Mouse (Mus musculus): Measurements from ENCODE around the gene Mapk9.

The Mapk9 gene

DNA sequence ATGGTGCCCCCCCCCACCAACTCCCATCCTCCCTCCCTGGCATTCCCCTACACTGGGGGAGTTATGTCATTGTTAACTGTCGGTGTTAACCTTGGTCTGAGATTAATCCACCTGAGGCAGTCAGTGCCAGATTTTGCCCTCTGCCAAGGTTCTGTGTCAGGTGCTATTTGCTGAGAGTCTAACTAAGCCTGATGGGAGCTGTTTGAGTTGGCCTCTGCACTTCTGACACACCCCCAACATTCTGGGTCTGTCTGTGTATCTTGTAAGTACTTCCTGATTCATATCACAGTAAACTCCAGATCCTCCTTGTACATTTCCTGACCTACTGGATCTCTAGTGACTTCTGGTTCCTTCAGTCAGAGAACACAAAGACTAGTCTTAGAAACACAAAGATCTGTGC is 5.9 kb upstream of the Mapk9 start:
- DNase-seq (ENCODE audit: low spot score), result peak; percentile 34

DNA sequence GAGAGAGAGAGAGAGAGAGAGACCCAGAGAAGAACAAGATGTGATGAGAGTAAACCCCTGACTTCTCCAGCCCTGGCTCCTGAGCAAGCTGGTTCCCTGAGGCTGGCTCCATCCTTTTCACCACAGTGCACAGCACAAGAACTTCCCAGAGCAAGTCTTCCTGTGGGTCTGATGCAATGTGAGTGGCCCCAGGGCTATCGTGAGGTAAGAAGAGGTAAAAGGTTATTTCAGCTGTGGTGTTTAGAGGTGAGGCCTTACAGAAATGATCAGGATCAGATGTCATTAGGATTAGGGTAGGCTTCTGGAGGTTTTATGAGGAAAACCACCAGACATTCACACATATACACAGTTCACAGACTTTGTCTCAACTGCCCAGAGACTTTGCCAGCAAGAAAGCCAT is 4.7 kb upstream of the Mapk9 start:
- DNase-seq (ENCODE audit: low spot score), result no peak

DNA sequence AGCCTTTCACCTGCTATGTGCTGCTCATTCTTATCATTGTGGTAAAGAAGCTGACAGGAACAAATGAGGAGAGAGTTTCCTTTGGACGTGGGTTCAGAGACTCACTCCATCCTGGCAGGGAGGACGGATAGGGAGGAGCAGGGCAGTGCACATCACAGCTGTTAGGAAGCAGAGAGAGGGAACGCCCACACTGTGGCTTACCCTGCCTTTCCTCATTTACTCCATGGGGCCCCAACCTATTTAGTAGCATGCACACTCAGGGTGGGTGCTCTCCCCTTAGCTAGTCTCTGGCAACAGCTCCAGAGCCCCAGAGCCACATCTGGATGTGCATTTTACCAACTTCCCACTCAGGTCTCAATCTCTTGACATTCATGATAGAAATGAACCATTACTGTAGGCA is 3.8 kb upstream of the Mapk9 start:
- no peak for DNase-seq (ENCODE audit: low spot score)

DNA sequence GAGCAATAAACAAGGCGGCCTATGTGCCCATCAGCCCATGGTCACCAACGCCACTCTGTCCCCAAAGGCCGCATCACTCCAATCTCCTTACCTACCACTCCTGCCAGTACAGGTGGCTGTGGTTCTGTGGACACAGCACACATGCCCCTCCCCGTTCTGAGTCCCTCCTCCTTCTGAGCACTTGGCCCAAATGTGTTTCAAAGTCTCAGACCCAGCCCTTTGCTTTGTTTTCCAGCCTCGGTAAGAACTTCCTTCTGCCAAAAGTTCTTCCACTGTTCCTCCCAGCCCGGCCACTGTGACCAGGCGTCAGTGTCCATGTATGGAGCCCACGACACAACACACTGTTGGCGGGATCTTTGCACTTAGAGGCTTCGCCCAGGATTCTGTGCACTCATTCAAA is 2.2 kb upstream of the Mapk9 start:
- DNase-seq (ENCODE audit: low spot score), result no peak

DNA sequence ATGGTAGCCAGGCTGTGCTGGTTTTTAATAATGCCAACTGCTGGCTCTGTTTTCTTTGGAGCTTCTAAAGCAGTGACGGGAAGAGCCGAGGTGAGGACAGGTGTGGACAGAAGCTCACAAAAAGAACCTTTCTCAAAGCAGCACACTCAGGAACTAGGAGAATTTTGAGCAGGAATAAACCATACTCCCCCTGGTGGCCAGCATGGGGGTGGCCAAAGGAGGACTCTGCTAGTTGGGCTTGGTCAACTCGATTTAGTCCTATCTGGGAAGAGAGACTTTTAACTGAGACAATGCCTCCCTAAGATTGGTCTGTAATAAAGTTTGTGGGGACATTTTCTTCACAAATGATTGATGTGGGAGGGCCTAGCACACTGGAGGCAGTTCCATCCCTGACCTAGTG is 1.6 kb upstream of the Mapk9 start:
- DNase-seq (ENCODE audit: low spot score), result peak; percentile 75

DNA sequence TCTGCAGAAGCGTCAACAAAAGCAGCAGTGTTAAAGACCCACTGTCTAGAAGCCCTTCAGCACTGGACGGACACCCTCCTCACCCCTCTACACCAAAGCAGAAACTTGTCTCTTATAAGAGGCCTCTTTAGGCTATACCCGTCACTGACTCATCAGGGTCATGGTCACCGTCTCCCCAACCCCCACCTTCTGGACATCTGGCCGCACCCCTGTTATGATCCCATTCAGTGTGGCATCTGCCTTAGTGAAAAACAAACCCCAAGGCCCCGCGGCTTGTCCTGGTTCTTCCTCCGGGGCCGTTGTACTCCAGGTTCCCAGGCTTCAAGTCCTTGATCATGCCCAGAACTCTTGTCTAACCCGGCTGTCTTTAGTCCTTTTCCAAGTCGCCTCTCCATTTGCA is 593 bp upstream of the Mapk9 start:
- DNase-seq (ENCODE audit: low spot score), result no peak

DNA sequence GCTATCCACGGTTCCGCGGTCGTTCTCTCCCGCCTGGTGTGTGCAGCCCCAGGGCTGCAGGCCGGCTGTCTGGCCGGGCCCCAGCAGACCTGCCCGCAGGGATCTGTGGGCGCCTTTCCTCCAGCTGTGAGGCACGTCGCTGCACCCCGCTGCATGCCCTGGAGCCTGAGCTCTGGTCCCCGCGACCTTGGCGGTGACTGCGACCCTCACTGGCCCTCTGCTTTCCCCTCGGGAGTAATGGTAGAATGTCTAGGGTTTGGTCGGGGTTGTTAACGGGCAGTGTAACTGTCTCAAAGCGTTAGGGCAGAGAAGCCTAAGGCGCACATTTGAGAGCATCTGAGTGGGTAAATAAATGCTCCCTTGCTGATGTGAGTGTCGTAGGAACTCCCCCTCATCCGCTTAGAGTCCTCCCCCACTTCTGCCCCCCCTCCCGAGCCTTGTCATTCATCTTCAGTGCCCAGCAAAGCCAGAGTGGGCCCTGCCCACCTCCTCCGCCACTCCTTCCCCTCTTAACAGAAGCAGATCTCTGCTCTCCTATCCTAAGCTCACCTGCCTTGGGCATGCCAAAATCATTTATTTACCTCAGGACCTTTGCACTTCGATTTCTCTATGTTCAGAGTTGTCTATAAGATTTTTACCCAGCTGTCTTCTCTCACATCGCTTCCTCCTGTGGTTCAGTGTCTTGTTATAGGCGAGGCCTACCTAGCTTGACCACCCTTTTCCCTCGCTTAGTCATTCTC is 690 bp downstream of the Mapk9 start:
- no peak for DNase-seq (ENCODE audit: low spot score)

DNA sequence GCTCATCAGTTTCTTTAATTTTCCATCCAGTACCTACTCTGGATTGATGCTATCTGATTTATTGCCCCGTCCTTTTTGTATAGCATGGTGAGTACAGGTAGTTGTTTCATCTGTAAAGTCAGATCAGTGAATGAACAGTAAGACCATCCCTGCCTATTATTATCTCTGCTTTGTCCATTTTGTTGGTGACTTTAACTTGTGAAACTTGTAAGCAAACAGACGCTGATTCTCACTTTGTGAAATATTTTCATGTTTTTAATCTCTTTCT is 1.2 kb downstream of the Mapk9 start:
- DNase-seq (ENCODE audit: low spot score), result no peak

DNA sequence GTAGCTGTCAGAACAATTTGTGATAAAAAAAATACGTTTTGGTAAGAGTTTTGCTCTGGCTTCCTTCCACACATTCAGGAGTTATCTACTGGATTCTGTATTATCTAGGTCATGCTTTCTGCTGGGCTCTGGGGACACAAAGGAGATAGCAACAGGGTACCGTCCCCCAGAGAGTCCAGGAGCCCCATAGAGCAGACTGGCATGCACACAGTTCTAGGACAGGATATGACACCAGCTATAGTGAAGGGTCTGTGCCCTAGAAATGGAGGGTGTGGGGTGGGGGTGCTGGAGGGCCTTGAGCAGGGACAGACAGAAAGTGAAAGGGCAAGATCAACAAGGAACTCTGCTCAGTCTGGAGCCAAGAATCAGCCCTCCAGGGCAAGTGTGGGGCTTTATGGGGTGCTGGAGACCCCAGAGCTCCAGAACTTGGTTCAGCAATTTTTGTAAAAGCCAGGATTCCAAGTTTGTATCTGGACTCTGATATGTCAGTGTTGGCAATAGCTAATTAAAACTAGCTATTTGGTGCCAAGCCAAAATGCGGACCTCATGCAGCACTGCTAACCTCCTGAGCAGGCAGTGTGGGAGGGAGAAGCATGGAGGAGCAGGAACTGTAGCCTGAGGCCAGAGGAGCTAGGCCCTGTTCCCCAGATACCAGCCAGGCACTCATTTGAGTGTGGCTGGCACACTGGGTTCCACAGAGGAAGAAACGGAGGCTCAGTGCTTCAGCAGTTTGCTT is 1.7 kb downstream of the Mapk9 start:
- DNase-seq (ENCODE audit: low spot score), result peak; percentile 22

DNA sequence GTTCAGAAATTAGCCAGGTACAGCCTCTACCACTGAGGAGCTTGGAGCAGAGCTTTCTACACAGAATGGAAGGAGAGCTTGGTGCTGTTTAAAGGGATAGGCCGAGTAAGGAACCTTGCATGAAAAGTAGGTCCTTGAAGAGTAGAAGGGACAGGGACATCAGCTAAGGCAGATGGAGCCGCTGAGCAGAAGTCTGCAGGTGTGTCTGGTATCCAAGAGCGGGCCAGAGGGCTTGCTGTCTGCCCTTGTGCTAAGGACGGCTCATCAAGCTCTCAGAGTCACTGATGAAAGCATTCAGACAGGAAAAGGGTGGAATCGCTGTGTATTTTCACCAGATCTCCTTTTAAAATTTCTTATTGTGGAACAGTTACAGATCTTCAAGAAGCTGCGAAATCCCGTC is 3.8 kb downstream of the Mapk9 start:
- no peak for DNase-seq (ENCODE audit: low spot score)

DNA sequence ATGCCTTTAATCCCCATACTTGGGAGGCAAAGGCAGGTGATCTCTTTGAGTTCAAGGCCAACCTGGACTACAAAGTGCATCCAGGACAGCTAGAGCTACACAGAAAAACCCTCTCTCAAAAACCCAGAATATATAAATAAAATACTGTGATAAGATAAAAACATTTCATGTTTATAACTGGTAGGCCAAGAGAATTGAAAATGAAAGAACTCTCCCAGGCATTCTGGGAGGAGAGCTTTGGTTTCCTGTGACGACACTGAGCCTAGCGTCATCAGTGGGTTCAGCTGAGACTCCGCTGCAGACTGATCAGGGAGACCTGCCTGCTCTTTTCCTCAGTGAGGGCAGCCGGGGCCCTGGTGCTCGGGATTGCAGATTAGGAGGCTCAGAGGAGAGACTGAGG is 8.6 kb downstream of the Mapk9 start:
- no peak for DNase-seq (ENCODE audit: low spot score)

DNA sequence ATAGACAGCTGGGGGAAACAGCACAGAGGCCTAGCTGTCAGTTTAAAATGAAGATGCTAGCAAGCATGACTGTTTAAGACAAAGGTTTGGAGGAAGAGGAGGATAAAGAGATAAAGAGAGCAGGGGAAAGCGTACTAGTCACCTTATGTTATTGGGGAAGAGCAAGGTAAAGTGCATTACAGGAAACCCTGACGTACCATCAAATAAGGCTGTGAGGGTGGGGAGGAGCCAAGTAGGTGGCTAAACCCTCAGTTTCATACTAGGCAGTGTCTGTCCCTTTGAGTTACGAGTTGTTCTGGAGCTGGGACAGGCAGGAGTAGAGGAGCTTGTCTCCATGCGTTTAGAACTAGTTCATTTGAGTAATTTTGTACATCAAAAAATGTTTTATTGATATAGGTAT is 14.6 kb downstream of the Mapk9 start:
- DNase-seq (ENCODE audit: low spot score), result no peak

DNA sequence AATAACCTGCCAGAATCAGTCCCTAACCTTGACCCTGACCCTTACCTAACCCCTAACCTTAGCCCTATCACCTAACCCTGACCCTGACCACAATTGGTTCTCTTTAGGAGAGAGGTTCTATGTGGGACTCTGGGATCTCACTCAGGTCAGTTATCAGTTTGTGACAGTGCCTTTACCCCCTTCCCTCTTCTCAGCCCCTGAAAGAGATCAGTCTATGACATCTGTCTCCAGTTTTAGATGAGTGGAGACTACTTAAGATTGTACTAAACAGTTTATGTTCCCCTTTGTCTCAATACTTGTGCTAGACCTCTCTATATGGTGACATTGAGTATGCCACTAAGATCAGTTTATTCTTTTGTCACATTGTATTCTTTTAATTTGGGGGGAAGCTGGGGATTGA is 17.4 kb downstream of the Mapk9 start:
- no peak for DNase-seq (ENCODE audit: low spot score)

DNA sequence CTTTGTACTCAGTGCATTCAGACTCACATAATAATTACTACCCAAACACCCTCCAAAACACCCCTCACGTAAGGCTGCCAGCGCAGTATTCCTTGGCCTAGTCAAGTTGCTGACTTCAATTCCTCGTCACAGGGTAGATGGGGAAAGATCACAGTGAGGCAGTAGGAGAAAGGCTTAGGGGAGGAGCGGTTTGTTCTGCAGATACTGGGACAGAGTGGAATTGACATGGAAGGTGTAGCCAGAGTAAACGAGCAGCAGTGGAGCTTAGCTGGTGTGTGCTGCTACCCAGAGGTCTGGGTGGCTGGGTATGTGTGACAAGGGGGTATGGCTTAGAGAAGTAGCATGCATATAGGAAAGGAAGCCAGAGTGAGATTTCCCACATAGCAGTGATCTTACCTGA is 20.8 kb downstream of the Mapk9 start:
- DNase-seq (ENCODE audit: low spot score), result no peak

DNA sequence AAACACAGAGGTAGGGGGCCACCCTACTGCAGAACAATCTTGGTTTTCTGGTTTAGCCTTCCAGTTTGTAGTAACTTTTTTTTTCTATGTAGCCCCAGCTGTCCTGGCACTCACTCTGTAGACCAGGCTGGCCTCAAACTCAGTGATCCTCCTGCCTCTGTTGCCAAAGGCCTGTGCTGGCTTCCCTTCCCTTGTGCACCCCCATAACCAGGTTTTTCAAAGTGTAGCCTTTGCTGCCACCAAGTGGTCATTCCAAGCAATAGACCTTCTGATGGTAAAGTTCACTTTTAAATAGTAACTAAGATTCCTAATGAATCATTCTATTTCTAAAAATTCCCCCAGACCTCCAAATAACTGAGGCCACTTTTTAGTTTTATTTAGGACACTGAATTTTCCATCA is 23.2 kb downstream of the Mapk9 start:
- peak; percentile 43 for DNase-seq (ENCODE audit: low spot score)

DNA sequence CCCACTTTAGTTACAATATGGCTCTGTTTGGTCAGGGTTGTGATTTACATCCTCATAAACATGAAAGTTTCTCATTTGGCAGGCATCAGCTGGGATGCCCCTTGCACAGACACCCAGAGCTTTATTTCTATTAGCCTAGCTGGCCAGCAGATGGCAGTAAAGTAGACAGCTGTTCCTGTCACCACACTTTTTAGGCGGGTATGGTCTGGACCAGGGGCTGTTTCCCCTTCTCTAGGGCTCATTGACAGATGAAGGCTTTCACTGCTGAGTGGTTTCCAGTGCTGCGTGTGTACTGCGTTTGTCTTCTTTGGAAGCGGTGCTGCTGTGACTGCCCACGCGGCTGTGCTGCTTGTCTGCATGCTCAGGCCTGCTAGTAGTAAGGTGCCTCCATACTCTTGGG is 25.4 kb downstream of the Mapk9 start:
- DNase-seq (ENCODE audit: low spot score), result no peak

DNA sequence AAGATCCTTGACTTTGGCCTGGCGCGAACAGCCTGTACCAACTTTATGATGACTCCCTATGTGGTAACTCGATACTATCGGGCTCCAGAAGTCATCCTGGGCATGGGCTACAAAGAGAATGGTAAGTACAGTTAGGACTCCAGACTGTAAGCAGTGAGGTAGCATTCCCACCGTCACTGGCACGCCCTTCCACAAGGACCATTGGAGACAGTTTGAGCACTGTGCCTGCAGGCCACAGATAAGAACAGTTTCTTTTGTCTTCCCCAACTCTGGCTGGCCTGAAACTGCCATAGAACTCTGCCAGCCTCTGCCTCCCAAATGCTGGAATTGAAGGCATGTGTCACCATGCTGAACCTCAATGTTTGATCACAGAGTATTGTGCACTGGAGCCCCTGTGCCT is 26.2 kb downstream of the Mapk9 start:
- DNase-seq (ENCODE audit: low spot score), result no peak

DNA sequence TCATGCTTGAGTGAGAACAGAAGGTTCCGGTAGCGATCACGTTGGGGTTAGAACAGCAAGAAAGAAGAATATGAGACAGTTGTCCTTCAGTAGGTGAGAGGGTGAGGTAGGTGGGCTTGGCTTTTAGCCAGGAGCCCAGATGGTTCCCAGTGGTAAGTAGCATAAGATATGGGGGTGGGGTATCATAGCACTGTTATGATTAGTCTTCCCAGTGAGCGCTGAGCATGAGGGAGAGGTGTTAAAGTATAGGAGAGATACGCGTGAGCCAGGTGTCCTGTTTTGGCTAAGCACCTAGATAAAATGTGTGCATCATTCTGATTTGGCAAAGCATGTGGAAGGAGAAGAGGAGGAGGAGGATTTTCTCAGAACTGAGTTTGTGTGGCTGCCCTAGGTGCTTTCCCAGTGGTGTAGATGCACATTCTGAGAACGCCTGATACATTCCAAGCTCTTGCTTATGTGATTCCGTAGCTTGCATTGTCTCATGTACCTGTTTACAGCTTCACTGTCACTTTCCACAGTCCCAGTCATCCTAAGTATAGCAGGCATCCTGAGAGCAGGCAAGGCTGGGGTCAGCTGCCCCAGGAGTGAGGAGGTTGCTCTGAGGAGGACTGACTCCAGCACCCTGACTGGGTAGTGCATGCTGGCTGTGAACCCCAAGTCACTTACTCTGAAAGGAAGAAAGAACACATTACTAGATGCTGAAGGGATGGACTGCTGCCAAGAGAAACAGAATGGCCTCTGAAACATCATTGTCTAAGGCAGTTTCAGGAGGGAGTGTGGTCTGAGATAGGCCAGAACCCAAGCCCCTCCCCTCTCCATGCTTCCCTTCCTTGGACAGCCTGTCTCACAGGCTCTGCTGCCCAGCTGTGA is 30.6 kb downstream of the Mapk9 start:
- peak; percentile 18 for DNase-seq (ENCODE audit: low spot score)

DNA sequence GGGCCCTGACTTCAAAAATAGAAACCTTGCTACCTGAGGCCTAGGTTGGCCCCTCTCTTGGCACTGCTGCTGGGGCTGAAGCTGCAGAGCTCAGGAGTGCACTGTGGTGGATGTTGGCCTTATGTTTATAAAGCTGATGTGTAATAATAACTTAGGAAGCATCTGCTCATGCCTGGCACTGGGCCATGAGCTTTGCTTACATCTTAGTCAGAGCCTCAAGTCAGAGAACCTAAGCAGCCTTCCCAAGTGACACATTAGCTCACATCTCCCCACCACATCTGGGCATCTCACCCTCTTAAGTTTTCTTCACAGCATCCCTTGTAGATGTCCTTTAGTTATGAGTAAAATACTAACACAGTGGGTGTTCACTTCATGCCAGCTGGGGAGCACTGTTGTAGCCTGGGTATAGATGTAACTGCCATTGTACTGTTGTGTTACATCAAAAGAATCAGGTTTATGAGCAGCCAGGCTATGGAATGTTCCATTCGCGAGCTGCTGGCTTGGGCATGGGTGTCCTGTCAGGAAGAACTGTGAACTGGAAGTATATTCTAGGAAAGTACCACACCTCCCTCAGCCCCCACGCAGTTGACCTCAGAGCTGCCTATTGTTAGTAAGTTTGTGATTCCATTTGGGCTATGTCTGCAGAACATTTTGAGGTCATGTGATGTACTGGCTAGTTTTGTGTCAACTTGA is 33.5 kb downstream of the Mapk9 start:
- no peak for DNase-seq (ENCODE audit: low spot score)

DNA sequence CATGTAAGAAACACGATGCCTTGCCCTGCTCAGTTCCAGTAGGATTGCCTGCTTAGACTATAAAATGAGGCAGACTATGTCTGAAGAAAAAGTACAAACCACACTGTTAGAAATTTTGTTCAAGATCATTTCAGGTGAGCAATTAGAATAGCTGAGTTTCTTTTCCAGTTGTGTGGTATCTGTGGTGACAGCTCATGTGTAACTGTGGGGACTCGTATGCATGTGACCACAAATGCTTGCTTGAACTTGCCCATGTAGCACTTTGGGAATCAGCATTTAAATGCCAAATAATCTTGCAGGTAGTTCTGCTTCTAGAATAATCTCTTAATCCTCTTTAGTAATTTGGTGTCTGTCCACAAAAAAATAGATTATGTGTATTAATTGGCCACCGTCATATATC is 36.8 kb downstream of the Mapk9 start:
- no peak for DNase-seq (ENCODE audit: low spot score)

DNA sequence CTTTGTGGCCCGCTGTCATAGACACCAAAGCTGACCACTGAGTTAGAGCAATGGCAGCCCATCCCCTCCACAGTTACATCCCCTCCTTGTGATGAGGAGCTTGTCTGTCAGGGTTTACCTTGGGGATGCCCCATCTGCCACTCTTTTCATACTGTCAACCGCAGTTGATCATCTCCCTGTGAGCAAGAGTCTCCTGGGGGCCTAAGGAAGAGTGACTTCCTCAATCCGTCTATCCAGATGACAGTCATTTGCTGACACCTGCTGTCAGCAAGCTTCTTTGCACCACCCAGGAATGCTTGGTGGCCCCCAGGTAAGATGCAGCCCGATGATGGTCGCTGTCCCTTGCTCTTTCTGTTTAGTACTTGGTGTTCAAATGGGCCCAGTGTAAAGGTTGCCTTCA is 41.9 kb downstream of the Mapk9 start:
- DNase-seq (ENCODE audit: low spot score), result no peak

DNA sequence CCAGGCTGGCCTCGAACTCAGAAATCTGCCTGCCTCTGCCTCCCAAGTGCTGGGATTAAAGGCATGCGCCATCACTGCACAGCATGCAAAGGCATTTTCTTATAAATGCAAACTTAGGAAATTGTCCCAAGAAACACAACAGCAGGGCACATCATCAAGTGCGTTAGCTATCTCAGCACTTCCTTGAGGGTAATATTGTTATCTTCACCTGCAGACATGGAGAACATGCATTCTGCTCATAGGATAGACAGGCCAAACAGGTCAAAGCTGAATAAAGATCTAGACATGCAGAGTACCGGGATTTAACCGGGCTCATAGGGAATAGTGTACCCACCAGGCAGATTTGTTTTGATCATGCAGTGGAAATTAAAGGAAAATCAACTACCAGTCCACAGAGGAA is 45.4 kb downstream of the Mapk9 start:
- DNase-seq (ENCODE audit: low spot score), result no peak

DNA sequence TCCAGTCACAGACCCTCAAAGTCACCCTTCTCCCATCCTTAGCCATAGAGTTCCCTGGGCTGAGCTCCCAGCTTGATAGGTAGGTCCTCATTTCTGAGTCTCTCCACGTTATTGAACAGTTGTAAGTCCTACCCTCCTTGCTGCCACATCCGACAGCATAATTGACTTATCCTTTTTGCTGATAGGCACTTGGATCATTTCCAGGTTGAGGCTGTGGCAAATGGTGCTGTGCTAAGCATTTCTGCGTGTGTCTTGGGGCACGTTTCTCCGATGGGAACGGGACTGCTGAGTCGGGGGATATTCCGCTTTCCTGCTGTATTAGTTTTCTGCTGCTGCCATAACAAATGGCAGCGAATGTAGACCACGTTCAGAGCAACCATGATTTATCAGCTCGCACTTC is 47.3 kb downstream of the Mapk9 start:
- no peak for DNase-seq (ENCODE audit: low spot score)
